Mouse (Mus musculus): Measurements from ENCODE around the gene Pappa2.

DNA sequence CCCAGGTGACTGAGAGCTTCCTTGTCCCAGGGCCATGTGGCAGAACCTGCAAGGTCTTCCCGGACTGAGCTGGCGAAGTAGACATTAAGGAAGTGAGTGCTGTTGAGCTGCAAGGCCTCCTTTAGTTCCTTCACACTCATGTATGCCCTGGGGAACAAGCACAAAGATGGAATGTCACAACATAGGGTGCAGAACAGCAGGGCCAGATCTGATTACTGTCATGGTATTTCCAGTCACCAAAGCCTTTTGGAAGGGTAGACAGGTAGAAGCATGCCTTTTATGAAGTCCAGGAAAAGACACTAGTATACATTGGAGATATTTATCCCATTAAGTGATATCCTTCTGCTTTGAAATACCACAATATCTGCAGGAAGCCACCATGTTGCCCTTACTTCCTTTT, 108.9 kb downstream of the Pappa2 start:
- no peak for TF ChIP-seq CTCF (IDR thresholded peaks at IDR 0.05; ENCODE audit: low read depth, low read length)
- TF ChIP-seq POLR2A (IDR thresholded peaks at IDR 0.05; ENCODE audit: insufficient read depth, low read length) = no peak
